Mouse (Mus musculus): ENCODE measurements around the gene Traip.

DNA sequence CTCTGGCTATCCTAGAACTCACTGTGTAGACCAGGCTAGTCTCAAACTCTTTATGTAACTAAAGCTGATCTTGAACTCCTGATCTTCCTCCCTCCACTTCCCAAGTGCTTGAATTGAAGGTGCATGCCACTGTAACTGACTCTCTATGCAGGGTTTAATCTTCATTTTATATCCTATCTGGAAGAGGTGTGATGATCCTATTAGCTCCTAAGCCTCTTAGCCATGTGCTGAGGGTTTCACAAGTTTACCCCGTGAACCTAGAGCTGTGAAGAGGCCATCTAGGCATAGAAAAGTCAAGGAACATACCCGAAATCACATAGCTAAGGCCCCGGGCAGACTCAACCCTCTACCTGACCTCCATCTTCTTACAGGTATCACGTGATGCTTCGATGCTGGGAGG, 30.5 kb upstream of the Traip start:
- no peak for TF ChIP-seq POLR2A (IDR thresholded peaks at IDR 0.05; ENCODE audit: insufficient read depth, low read depth, low read length)
- no peak for TF ChIP-seq CTCF (IDR thresholded peaks at IDR 0.05)

All from heart, adult 2 months (tissue).